Mouse (Mus musculus) heart, embryonic 14.5 days (tissue): ENCODE measurements around the gene Spem2. TPM values are rescaled to one million over a fixed set of nuclear protein-coding genes. Genes with fewer than 3 reads are reported as not detected.
A peak's percentile ranks its signal among the peaks of the same experiment; 100 is the strongest.

Experiments used
- ATAC-seq: fragments of 200-750 bp; cut with Nextera tagmentation; 2 replicates; pipeline ENCODE4 v1.8.0; 2017; ENCODE audit warnings: low read depth, moderate TSS enrichment; ENCODE audit not compliant: insufficient number of reproducible peaks, insufficient read depth, low FRiP score
- H3K27ac ChIP-seq, 2 experiments: fragments of 200-500 bp in 1 of 2; fragments of 300-500 bp in 1 of 2; sonication (generic) in 1 of 2; replicated peaks in 1 of 2; 2 replicates each; pipeline ENCODE4 v1.5.1; 2012 to 2014; ENCODE audit warnings: low read depth in 2 of 2, low read length in 2 of 2, control low read depth in 1 of 2, mild to moderate bottlenecking in 1 of 2, mixed read lengths in 1 of 2; ENCODE audit not compliant: control insufficient read depth in 1 of 2, insufficient read depth in 1 of 2
- H3K27me3 ChIP-seq: fragments of 300-500 bp; sonication (generic); 2 replicates; pipeline ENCODE4 v1.6.1; 2014; ENCODE audit warnings: mild to moderate bottlenecking, low read length, control low read depth; ENCODE audit not compliant: control insufficient read depth, insufficient read depth
- H3K36me3 ChIP-seq: fragments of 300-500 bp; sonication (generic); 2 replicates; pipeline ENCODE4 v1.6.1; 2014; ENCODE audit warnings: mild to moderate bottlenecking, control low read depth, low read length, mixed read lengths; ENCODE audit not compliant: control insufficient read depth, insufficient read depth
- H3K4me1 ChIP-seq, 2 experiments: fragments of 200-500 bp in 1 of 2; fragments of 300-500 bp in 1 of 2; sonication (generic) in 1 of 2; 2 replicates each; pipeline ENCODE4 v1.6.1; 2012 to 2014; ENCODE audit warnings: low read length in 2 of 2, control low read depth in 1 of 2, mixed read lengths in 1 of 2; ENCODE audit not compliant: control insufficient read depth in 2 of 2, insufficient read depth in 2 of 2
- H3K4me2 ChIP-seq: fragments of 300-500 bp; sonication (generic); 2 replicates; pipeline ENCODE4 v1.6.1; 2014; ENCODE audit warnings: mild to moderate bottlenecking, low read length
- H3K4me3 ChIP-seq, 2 experiments: fragments of 200-500 bp in 1 of 2; fragments of 300-500 bp in 1 of 2; sonication (generic) in 1 of 2; 2 replicates each; pipeline ENCODE4 v1.5.1; 2012 to 2014; ENCODE audit warnings: low read length in 2 of 2, mild to moderate bottlenecking in 2 of 2, control low read depth in 1 of 2, low read depth in 1 of 2, moderate library complexity in 1 of 2; ENCODE audit not compliant: control insufficient read depth in 1 of 2, insufficient read depth in 1 of 2
- H3K9ac ChIP-seq: fragments of 300-500 bp; sonication (generic); 2 replicates; pipeline ENCODE4 v1.6.1; 2014; ENCODE audit warnings: mild to moderate bottlenecking, low read length
- H3K9me3 ChIP-seq: fragments of 300-500 bp; sonication (generic); 2 replicates; pipeline ENCODE4 v1.6.1; 2016; ENCODE audit warnings: low read length, control low read depth; ENCODE audit not compliant: control insufficient read depth
- WGBS: fragments of 180-500 bp; shearing (Covaris S2); extraction: QIAGEN DNeasy Blood & Tissue Kit; methylation state at CpG from one replicate; pipeline ENCODE4 v1.1.7; 2014; 5-methylcytosine and 5-hydroxymethylcytosine counted together
- polyA plus RNA-seq: library from polyadenylated mRNA; unstranded; fragments of >200 nt; fragmentation: Nextera tagmentation; extraction: Ambion mirVana; gene quantifications from 2 replicates; pipeline ENCODE4 v1.2.1, GENCODE M21; 2014

Spem2 gene
- polyA plus RNA-seq, 1 experiment from 2014 or later, result not detected

DNA sequence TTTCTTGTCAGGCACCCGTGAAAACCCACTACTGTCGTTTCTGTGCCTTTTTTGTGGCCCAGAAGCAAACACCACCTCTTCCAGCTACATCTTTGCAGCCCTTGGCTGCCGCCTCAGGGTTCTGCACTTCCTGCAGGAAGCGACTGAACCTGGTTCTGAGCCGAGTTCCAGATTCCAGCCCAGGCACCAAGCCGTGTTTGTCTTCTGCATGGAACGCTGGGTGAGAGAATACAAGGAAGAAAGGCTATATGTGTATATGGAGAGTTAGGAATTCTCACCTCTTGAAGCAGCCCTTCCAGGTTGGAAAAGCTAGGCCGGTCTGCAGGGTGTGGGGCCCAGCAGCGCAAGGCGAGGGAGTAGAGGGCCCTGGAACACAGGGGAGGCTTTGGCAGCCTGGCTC, 36.4 kb upstream of the Spem2 start:
- Histone ChIP-seq H3K9me3 (no peaks in the 10 kb centered on the region), H3K36me3 (peaks cover 22% of the 10 kb centered on the region), H3K4me3 (no peak overlapping the region), H3K4me1 (peaks cover 4 to 6% of the 10 kb centered on the region in 2 experiments; a peak in 2 of 4 replicates), H3K9ac (no peak overlapping the region), H3K27me3 (peaks cover 17% of the 10 kb centered on the region), H3K27ac (no peak overlapping the region), H3K4me2 (no peak overlapping the region)
- 74% methylated on average over 10 of the region's 10 CpGs for WGBS
- no peak for ATAC-seq

DNA sequence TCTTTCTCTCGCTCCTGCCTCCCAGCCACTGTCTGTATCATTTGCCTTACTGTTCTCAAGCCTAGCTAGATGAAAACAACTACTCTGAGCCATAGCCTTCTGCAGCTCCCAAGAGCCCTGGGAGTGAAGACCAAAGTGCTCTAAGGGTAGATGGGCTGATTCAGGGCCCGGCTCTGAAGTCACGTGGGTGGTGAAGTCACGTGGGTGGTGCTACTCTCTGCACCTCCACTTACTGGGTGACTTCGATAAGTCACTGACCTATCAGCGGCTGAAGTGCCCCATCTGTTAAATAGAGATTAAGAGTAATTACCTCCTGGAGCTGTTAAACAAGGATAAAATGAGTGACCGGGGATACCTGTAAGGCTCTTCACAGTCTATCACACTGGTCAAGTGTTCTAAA, 35.7 kb upstream of the Spem2 start:
- 0 out of 2 replicates have a peak, but pooled peaks have one; percentile 9 for ATAC-seq
- peaks cover 4 to 6% of the 10 kb centered on the region in 2 experiments; a peak in 2 of 4 replicates for H3K4me1 ChIP-seq
- no peaks in the 10 kb centered on the region for H3K9me3 ChIP-seq
- WGBS, result 27% methylated on average over 7 of the region's 7 CpGs
- H3K9ac ChIP-seq, result no peak overlapping the region
- no peak overlapping the region for H3K4me2 ChIP-seq
- H3K4me3 ChIP-seq, result no peak overlapping the region
- H3K36me3 ChIP-seq, result peaks cover 29% of the 10 kb centered on the region
- H3K27me3 ChIP-seq, result peaks cover 16% of the 10 kb centered on the region
- no peak overlapping the region for H3K27ac ChIP-seq

DNA sequence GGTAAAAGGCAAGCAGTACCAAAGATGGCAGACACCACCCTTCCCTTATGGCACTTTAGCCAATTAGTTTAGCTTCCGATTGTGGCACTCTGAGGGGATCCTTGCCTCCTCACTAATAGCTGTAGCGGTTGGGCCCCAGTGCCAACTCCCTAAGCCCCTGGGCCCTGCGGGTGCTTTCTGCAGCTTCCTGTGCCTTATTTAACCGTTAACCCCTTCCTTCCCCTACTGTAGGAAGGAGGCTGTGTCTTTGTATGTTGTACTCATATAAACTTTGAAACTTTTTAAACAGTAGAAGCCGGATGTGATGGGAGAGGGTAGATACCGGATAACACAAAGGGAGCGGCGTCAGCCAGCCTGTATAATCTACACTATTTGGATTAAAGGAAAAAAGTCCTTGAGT, 32.5 kb upstream of the Spem2 start:
- Histone ChIP-seq H3K36me3 (peaks cover 42% of the 10 kb centered on the region), H3K9me3 (no peaks in the 10 kb centered on the region), H3K9ac (no peak overlapping the region), H3K4me1 (peaks cover 15 to 18% of the 10 kb centered on the region in 2 experiments), H3K27ac (no peak overlapping the region), H3K4me3 (no peak overlapping the region), H3K4me2 (no peak overlapping the region), H3K27me3 (no peaks in the 10 kb centered on the region)
- 74% methylated on average over 8 of the region's 8 CpGs for WGBS
- ATAC-seq, result no peak

DNA sequence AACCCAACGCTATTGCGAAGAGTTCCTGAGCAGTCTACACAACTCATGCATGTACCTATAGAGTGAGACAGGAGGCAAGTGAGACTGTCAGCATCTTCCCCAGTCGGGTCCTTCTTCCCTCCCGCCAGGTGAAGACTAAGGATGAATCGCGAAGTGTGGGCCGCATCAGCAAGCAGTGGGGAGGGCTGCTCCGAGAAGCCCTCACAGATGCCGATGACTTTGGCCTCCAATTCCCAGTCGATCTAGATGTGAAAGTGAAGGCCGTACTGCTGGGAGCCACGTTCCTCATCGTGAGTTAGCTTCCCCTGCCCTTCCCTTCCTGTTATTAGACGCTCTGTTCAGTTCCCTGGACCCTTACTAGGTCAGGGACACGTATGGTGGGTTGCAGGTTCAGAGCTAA, 31.6 kb upstream of the Spem2 start:
- Histone ChIP-seq H3K4me2 (no peak overlapping the region), H3K4me1 (peaks cover 16 to 23% of the 10 kb centered on the region in 2 experiments), H3K36me3 (peaks cover 42% of the 10 kb centered on the region), H3K4me3 (no peak overlapping the region), H3K27me3 (no peaks in the 10 kb centered on the region), H3K9ac (no peak overlapping the region), H3K27ac (0 out of 4 replicates have a peak overlapping the region, but pooled peaks of 1 of the 2 experiments have one; percentile 24), H3K9me3 (no peaks in the 10 kb centered on the region)
- no peak for ATAC-seq
- 93% methylated on average over 15 of the region's 15 CpGs for WGBS

DNA sequence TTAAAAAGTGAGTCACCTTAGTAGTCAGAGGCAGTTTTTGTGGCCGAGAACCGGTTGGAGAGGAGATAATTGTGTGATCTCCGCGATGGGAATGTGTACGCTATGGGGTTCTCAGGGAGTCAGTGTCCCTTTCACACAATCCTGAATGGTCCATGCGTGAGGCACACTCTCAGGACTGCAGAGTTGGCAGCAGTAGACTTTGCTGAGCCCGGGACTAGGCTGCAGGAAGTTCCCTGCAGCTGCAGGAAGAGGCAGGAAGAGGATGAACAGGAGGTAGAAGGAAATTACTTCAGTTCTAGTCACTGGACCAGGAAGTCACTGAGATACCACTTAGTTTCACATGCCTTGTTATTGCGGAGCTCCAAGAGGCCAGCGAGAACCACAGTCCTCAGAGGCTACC, 30.9 kb upstream of the Spem2 start:
- Histone ChIP-seq H3K27me3 (no peaks in the 10 kb centered on the region), H3K4me3 (no peak overlapping the region)

DNA sequence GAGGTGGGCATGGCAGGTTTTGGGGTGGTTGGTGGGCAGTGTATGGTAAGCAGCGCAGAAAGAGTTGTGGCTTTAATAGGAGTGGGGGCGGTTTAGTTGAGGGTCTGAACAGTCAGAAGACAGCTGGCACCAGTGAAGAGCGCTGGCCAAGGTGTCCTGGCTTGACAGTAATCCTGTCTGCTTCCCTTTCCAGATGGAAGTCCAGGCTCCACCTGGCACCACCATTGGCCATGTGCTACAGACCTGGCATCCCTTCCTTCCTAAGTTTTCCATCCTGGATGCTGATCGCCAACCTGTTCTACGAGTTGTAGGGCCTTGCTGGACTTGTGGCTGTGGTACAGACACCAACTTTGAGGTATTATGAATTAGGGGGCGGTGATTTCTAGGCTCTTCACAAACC, 29.8 kb upstream of the Spem2 start:
- WGBS, result 94% methylated on average over 6 of the region's 6 CpGs
- H3K4me3 ChIP-seq, result peak overlapping the region in 1 of 2 experiments; percentile 84; a peak in 1 of 4 replicates

More for the DNA sequence above, 30.9 kb upstream of the Spem2 start:
- Histone ChIP-seq H3K4me2 (no peak overlapping the region), H3K4me1 (peaks cover 14 to 23% of the 10 kb centered on the region in 2 experiments), H3K36me3 (peaks cover 42% of the 10 kb centered on the region), H3K27ac (peak overlapping the region; percentile 12 to 30; a peak in 2 of 4 replicates), H3K9ac (no peak overlapping the region), H3K9me3 (no peaks in the 10 kb centered on the region)
- 73% methylated on average over 9 of the region's 9 CpGs for WGBS
- ATAC-seq, result no peak

DNA sequence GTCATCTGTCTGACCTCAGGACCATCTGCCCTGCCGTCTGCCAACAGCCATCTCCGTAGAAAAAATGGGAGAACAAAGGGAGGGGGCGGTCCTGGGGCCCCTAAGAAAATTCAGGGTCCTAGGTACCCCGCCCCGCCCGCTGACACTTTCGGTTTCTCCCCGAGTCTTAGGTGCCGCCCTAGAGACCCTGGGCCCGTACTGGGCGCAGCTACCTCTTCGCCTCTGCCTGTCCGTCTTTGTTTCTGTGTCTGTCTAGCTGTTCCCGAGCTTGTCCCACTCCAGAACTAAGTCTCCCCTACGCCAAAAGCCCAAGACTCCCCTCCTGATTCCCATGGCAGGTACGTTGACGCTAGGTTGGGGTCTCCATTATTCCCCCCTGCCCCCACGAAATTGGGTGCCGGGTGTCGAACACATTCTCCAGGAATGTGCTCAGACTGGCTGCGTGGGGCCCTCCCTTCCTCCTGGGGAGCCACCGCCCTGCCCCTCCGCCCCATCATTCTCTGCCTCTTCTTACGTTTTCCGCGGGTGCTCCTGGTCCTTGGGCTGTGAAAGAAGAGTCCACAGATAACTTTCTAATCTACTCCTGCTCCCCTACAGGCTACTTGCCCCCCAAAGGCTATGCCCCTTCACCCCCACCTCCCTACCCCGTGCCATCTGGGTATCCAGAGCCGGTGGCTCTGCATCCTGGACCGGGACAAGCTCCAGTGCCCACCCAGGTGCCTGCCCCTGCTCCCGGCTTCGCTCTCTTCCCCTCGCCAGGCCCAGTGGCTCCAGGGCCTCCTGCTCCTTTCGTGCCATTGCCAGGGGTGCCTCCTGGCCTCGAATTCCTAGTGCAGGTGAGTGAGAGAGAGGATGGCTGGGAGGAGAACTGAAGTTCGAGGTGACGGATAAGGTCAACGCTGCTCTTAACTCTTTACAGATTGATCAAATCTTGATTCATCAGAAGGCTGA, 28.7 kb upstream of the Spem2 start:
- 11% methylated on average over 37 of the region's 37 CpGs for WGBS
- peak; percentile 24 for ATAC-seq
- Histone ChIP-seq H3K4me1 (peaks cover 14 to 19% of the 10 kb centered on the region in 2 experiments), H3K9me3 (no peaks in the 10 kb centered on the region), H3K4me3 (peak overlapping the region; percentile 57 to 84), H3K9ac (peak overlapping the region; percentile 95), H3K36me3 (peaks cover 42% of the 10 kb centered on the region), H3K27ac (peak overlapping the region; percentile 23 to 95; a peak in 3 of 4 replicates), H3K27me3 (no peaks in the 10 kb centered on the region), H3K4me2 (peak overlapping the region; percentile 89)

More for the DNA sequence above, 29.8 kb upstream of the Spem2 start:
- H3K4me2 ChIP-seq, result peak overlapping the region; percentile 89
- no peak for ATAC-seq
- H3K4me1 ChIP-seq, result peaks cover 14 to 19% of the 10 kb centered on the region in 2 experiments
- no peak overlapping the region for H3K27ac ChIP-seq
- no peaks in the 10 kb centered on the region for H3K27me3 ChIP-seq
- H3K9me3 ChIP-seq, result no peaks in the 10 kb centered on the region
- H3K9ac ChIP-seq, result no peak overlapping the region
- peaks cover 42% of the 10 kb centered on the region for H3K36me3 ChIP-seq
